Mouse (Mus musculus): Measurements from ENCODE around the gene Zbtb38. TPM values are rescaled to one million over a fixed set of nuclear protein-coding genes. Genes with fewer than 3 reads are reported as not detected.
"Not testable (repeated sequence)": the region's sequence is repeated elsewhere in the genome, so short reads cannot be mapped to it uniquely, and the experiment has no call there.

Gene Zbtb38
- total RNA-seq, 2 experiments from 2014 or later, result 16.7 to 24.2 TPM

DNA sequence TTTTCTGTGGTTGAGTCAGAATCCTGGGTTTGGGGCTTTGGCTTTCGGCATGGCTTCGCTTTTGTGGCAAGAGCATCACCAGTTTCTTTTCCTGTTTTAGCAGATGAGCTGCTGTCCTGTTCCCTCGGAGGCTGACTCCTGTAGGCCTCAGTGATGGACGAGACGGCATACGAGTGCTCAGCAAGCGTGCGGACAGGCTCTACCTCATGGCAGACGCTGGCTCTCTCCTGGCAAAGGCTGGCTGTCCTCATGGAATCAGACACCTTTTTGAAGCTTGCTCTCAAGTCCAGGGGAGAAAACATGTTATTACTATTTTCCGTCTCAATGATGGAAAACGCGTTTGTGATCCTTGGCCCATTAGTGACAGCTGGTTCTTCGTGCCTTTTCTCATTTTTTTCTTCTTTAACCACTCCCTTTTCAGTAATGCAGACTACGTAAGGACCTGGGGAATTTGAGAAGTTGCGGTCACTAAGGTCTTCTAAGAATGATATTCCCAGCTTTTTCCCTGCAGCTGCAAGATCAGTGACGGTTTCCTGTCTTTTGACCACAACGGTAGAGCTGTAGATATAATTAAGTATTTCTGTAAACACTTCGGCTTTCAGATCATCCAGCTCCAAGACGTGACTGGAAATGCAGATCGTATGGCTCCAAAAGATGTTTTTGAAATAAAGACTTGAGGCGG lies 64.3 kb downstream of the Zbtb38 start:
- no peak for DNase-seq
- intact Hi-C loops (cut with DNase I), result no loop called here

DNA sequence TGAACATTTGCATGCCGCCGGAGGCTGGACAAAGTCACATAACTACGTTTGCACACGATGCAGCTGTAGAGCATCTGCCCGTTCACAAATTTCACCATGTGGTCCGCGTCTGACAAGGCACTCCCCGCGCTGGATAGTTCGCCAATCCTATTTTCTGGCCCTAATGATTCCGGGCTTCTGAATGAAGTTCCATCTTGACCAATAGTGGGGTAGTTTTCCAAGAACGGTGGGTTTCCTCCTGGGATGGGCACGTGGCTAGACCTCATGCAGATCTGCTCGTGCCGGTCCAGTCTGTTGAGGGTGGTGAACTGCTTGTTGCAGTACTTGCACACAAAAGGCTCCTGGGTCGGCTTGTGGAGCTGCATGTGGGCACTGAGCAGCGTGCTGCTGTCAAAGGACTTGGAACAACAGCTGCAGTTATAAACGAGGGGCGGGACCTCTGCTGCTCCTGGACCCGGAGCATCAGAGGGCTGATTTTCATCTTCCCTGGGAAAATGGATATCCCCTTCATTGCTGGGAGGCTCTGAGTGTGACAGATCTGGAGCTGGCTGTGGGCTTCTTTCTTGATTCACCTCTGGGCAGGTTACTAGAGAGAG lies 64.9 kb downstream of the Zbtb38 start:
- intact Hi-C loops (cut with DNase I), result no loop called here
- no peak for DNase-seq

DNA sequence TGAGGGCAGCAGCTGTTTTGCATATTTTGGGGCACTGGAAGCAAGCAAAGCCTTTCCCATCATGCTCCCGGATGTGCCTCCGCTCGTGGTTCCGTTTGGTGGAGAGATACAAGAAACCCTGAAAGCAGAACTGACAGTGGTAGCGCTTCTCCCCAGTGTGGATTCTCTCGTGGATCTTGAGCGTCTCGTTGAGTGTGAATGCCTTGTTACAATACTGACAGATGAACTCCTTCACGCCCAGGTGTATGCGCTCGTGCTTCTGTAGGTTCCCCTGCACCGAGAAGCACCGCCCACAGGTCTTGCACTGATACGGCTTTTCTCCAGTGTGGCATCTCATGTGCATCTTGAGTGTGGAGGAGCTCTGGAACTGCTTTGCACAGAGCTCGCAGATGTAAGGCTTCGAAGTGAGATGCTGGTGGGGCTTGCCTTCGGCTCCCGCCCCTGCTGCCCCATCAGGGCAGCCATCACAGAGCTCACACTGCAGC lies 67.0 kb downstream of the Zbtb38 start:
- DNase-seq, result no peak
- intact Hi-C loops (cut with DNase I), result no loop called here

DNA sequence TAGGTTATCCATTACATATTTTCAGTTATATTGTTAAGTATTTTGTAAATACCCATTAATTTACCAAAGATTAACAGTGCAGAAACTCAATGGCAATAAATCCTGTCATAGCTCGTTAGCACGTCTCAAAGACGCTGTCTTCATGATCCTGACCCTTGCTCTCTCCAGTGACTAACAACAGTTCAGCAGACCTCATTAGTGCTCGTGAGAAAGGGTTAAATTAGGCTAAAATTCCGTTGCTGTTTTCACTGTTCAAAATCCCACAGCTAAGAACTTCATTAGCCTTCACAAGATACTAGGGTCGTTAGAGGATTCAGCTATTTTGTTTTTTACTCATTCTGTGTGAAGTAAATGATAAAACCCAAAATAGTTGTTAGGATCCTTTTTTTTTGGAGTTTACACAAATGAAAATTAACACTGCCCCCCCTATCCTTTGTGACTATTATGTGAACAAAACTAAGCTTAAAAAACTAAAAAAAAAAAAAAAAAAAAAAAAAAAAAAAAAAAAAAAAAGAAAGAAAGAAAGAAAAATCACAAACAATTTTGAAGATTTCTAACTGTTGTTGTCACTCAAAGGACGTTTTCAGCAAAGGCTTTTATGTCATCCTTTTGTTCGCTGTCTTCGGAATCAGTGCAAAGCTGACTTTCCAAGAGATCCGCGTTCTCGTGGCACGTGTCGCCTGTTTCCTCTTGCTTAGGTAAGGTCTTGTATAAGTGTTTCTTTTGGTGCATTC lies 67.6 kb downstream of the Zbtb38 start:
- intact Hi-C loops (cut with DNase I), result no loop called here
- no peak for DNase-seq

DNA sequence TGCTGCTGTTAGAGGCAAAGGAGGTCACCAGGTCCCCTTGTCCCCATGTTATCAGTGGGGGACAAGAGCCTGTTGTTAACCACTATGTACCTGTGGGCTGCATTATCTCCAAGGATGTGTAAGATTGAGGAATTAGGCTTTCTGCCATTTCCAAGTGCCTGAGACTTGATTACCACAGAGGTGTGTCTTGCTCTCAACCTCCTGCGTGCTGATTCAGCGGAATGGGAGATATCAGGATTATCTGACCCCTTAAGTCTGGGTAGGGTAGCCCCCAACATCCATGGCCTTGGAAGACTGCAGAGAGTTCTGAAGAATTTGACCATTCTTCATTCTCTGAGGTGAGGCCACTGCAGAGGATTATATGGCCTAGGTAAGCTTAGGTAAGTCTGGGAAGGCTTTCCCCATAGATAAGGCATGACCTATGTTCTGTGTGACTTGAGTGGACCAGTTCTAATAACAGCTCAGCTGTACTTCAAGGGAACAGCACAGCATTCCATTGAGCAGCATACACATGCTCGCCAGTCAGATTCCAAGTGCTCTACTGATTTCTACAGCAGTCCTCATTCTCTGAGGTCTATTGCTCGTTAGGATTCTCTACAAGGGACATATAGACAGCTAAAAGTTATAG lies 68.4 kb downstream of the Zbtb38 start:
- no peak for DNase-seq
- intact Hi-C loops (cut with DNase I), result no loop called here

DNA sequence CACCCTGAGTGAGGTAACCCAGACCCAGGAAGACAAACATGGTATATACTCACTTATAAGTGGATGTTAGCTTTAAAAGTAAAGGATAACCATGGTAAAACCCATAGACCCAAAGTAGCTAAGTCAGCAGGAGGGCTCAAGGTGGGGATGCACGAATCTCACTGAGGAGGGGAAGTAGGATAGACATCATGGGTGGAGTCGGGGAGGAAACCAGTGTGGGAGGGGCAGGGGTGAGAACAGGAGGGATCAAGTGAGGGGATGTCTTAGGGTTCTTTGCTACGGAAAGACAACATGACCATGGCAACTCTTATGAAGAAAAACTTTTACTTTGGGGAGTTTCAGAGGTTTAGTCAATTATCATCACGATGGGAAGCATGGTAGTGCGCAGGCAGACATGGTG lies 74.0 kb downstream of the Zbtb38 start:
- DNase-seq, result no peak
- intact Hi-C loops (cut with DNase I), result no loop called here

DNA sequence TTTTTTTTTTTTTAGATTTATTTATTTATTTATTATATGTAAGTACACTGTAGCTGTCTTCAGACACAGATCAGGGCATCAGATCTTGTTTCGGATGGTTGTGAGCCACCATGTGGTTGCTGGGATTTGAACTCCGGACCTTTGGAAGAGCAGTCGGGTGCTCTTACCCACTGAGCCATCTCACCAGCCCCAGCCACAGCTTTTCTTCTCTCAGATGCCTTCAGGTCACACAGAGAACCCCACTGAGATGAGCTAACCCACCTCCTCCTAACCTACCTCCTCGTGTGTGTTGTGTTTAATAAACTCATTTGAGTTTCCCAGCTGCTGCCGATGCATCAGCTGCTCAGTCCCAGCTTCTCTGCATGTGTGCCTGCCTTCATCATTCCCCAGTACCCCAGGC lies 74.9 kb downstream of the Zbtb38 start:
- intact Hi-C loops (cut with DNase I); DNase-seq: not testable (repeated sequence)

DNA sequence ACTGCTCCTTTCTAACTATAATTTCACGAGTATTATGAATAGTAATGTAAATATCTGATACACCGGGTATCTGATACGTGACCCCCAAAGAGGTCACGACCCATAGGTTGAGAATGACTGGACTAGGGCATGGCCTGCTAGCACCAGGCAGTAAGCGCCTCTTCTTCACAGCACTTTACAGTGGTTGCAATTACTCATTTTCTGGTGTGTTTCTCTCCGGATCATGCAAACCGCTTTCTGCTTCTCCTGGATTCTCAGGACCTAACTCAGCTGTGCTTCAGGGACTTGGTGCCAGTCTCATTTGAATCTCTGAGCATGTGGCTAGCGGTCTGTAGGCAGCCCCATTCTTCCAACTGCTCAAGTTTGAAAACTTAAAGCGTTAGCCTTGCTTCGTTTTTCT lies 76.0 kb downstream of the Zbtb38 start:
- DNase-seq, result no peak
- intact Hi-C loops (cut with DNase I), result no loop called here

DNA sequence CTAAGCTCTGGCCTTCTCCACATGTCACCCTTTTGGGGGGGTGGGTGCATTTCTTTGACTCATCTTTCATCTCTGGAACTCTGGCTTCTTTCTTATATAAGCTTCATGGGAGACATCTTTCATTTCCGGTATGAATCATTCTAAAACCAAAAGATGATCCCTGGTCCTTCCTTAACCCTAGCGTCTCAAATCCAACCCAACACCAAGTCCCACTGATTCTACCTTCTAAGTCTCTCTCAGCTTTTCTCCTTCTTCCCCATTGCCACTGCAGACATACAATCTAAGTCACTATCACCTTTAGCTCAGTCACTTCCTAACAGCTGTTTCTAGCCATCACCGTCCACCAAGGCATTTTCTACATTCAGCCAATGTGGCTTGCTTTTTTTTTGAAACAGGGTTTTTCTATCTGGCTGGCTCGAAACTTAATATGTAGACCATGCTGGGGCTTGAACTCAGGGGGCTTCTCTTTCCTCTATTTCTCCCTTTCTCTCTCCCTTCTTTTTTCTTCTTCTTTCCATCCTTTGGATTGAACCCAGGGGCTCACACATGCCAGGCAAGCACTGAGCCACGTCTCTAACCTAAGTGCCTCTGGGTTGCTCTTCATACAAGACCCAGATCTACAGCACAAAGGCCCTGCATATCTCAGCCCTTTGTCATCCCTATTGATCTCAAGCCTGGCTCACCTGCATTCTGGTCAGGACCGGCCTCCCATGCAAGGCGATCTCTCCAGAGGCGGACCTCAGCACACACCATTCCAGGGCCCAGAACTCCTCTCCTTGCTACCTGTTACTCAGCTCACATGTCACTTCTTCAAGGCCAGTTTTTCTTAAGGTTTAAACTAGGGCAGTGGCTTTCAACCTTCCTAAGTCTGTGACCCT lies 76.6 kb downstream of the Zbtb38 start:
- no peak for DNase-seq
- intact Hi-C loops (cut with DNase I), result loop anchor here (2.0 kb wide), 1 partner anchor 79 kb away; no protein-coding TSS in a partner anchor

DNA sequence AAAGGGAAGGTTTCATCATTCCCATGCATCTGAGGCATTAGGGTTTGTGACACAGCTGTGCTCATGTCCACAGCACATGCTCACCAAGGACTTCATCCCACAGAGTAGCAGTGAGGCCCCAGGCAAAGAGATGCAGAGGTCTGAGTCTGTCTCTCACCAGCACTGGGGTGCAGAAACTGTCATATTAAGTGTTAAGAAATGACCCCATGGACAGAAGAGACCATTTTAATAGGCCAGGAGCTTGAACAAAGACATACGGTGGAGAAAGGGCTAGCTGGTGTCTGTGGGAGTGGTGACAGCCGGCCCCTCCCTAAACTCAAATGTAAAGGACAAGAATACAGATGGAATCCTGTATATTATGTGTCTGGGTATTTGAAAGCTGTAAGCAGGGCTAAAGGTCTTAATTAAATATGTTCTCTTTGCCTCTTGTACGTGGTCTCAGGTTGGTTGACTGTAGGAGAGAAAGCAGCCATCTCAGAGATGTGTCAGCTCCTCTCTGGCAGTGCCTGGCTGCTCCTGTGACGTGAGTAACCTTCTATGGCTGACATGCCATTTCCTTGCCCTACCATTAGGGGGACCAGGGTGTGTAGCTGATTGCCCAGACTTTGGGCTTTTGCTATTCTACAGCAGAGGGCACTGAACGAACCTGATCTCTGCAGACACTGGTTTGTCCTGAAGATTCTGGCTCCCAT lies 77.4 kb downstream of the Zbtb38 start:
- DNase-seq, result peak in 1 of 2 experiments; percentile 26
- intact Hi-C loops (cut with DNase I), result loop anchor here (2.0 kb wide), 1 partner anchor 80 kb away; no protein-coding TSS in a partner anchor

DNA sequence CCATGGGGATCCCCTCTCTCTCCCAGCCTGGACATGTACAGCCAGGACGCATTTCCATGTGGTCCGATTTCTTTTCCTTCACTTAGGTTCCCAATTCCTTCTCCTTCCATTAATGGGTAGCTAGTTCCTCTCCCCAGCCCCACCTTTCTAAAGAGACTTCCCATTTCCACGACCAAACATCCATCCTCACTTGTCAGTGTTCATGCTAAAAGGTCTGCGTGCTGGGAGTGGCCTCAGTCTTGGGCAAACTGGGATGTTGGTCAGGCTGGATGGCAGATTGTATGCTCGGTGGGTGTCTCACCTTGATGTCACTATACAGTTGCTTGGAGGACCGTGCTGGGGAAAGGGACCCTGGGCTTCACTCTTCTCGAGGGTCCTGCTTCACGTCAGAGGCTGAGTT lies 78.3 kb downstream of the Zbtb38 start:
- intact Hi-C loops (cut with DNase I), result loop anchor here (2.0 kb wide), 1 partner anchor 80 kb away; no protein-coding TSS in a partner anchor
- DNase-seq, result no peak

DNA sequence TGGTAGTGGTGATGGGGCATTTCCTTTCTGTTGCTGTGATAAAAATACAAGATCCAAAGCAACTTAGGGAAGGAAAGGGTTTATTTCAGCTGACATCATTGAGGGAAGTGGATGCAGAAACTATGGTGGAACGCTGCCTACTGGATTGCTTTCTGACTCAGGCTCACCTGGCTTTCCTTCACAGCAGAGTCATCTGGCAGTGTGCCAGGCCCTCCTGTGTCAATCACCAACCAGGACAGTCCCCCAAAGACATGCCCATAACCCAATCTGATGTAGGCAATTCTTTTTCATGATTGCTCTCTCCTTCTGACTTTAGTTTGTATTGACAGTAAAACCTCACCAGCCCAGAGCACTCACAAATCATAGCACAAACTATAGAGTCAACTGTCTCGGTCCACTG lies 80.2 kb downstream of the Zbtb38 start:
- DNase-seq, result no peak
- intact Hi-C loops (cut with DNase I), result no loop called here

DNA sequence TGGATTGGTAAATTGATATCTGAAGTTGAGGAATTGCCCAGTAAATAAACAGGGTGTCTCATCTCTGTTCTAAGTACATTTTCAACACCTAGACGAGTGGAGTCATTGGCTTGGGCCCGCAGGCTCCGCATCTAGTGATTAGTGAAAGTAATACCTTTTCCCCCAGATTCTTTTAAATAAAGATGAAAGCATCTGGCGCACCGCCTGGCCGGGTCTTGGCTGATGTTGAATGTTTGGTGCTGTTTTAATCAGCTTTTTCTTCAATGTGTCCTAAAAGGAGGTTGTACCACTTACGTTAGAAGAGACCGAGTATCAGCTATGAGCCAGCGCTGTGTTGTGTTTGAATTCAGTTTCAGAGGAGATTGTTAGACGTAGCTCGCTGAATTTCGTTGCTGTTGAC lies 81.4 kb downstream of the Zbtb38 start:
- no peak for DNase-seq
- intact Hi-C loops (cut with DNase I), result no loop called here

DNA sequence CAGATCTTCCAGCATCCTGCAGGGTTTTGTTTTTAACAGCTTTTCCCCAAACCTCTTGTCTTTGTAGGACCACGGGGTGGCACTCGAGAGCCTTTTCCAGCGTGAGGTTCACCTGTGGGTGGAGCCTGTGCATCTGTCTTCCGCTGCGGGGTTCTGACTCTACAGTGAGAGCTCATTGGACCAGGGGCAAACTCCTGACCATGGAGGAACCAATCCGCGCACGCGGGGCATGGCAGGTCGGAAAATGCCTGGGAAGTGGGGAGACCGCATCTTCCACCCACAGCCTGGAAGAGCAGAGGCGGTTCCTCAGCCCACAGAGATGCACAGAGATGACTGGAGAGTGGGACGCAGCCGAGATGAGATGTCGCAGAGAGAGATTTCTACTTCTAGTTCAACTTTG lies 82.8 kb downstream of the Zbtb38 start:
- intact Hi-C loops (cut with DNase I), result loop anchor here (2.0 kb wide), 1 partner anchor 149 kb away; no protein-coding TSS in a partner anchor

DNA sequence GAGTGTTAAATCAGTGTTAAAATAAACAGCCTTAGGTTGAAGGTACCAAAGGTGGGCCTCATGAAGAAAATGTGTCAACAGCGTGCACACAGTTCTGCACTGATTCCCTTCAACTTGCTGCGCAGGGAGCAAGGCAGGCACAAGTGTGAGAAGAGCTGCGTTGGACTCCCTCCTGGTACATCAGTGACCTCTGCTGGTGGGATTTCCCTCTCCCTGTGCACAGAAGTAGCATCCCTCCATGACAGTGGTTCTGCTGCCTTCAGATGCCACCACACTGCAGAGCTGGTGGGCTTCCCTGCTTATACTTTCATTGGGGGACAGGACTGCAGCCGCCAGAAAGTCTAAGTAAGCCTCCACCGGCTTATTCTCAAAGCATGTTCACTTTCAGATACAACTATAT lies 84.0 kb downstream of the Zbtb38 start:
- DNase-seq, result peak in 1 of 2 experiments; percentile 38
- intact Hi-C loops (cut with DNase I), result loop anchor here (2.0 kb wide), 1 partner anchor 150 kb away; no protein-coding TSS in a partner anchor

More for the DNA sequence above, 82.8 kb downstream of the Zbtb38 start:
- peak; percentile 89 to 92 for DNase-seq

DNA sequence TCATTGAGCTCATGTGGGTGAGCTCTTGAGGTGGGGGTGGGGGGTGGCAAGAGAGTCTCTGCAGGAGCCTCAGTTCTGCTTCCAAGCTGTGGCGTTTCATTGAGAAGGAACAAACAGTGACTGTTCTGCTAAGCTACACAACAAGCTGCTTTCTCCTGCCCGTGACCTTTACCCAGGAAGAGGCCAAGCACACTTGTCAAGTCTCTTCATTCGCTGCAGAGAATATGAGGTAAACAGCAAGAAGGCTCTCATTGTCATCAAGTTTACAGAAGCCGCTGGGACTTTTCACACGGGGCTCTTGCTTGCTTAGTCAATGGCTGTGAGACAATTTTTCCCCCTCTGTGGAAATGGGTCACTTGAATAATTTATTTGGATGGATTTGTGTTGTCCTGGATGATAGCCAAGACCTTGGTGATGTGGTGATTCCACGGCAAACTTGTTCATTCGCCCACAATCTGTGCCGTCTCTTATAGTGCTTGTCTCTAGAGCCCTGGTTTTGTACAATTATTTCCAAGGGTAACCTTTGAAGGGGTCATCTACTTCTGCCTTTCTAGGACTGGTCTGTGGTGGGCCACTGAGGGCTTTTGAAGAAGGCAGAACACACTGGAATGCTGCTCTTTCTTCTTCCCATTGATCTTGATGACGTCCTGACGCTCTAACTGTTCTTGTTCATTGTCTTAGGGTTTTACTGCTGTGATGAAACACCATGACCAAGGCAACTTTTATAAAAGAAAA lies 92.0 kb downstream of the Zbtb38 start:
- DNase-seq, result no peak
- intact Hi-C loops (cut with DNase I), result no loop called here

DNA sequence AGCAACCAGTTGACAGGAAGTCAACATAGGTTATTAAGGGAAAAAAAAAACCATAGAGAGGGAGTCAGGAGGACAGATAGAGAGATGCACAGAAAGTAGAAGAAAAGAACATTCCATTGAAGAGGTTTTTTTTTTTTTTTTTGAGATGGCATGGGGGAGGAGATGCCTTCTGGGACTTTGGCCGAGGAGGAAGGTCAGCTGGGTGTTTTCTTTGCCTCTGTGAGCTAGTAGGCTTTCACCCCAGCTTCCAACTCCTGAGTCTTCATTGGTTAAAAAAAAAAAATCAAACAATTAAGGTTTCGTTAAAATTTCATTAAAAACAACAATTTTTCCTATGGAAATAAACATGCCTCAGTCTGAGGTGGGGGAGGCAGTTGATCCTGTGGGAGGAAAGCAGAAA lies 92.8 kb downstream of the Zbtb38 start:
- no peak for DNase-seq
- intact Hi-C loops (cut with DNase I), result no loop called here

DNA sequence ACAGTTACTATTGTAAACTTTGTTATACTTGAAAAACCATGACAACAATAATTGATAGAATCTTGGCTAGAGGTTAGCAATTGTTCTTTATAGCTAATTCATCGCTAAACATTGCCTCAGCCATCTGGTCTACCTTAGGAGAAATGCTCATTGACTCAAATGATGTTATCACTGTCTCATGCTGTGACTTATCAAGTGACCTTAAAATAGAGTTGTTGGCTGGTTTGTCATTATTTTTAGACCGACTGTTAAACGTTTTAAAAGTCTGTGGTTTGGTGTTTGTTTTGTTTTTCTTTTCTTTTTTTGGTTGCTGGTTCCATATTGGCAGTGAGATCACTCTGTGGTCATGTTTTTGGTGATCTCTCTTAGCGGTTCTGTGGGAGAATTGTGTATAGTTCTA lies 99.1 kb downstream of the Zbtb38 start:
- DNase-seq, result no peak
- intact Hi-C loops (cut with DNase I), result no loop called here

DNA sequence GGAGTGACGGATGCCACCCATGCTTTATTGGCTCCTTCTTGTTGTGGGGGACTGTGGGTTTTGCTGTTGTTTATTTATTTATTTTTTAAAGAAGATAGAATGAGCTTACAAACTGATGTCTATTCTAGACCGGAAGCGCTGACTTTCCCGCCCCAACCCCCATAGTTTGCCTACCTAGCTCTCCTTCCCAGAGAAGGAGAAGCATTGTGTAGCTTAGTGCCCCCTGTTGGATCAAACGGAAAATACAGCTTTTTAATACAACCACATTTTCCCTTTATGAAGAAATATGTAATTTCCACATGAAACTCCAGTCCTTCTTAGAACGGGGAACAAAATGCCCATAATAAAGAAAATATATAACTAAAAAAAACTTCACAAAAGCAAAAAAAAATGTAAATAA lies 99.9 kb downstream of the Zbtb38 start:
- DNase-seq, result no peak
- intact Hi-C loops (cut with DNase I), result no loop called here

All from gastrocnemius, postnatal 36 days (tissue).